Mouse (Mus musculus): Measurements from ENCODE around the gene Mmp15. TPM values are rescaled to one million over a fixed set of nuclear protein-coding genes. Genes with fewer than 3 reads are reported as not detected.

Gene Mmp15
- polyA plus RNA-seq, 1 experiment from 2014 or later: 15.0 TPM

GRCm38 (mm10) chr8:95422193-95422810, 70.2 kb downstream of the Mmp15 start:
- Histone ChIP-seq H3K4me3 (no peak overlapping the region), H3K27me3 (no peaks in the 10 kb centered on the region), H3K9me3 (no peaks in the 10 kb centered on the region), H3K36me3 (peaks cover 44% of the 10 kb centered on the region), H3K4me2 (replicated peaks) (no peak overlapping the region), H3K9ac (replicated peaks) (no peak overlapping the region), H3K27ac (replicated peaks) (no peak overlapping the region), H3K4me1 (peaks cover 16% of the 10 kb centered on the region)
- ATAC-seq (replicated peaks): no peak
- WGBS: 95% methylated on average over 14 of the region's 14 CpGs

Other genes with a start within 250 kb of the Mmp15 start
- 16.0 and 20.7 TPM in 2 replicates for gene Kifc3, start 149.5 kb upstream of the Mmp15 start, polyA plus RNA-seq (2015; fragmentation: Nextera tagmentation; extraction: Ambion mirVana)
- gene Cngb1, start 45.7 kb upstream of the Mmp15 start, polyA plus RNA-seq (2015; fragmentation: Nextera tagmentation; extraction: Ambion mirVana): 0.18 and 0.31 TPM in 2 replicates
- gene Tepp, start 41.7 kb upstream of the Mmp15 start, polyA plus RNA-seq (2015; fragmentation: Nextera tagmentation; extraction: Ambion mirVana): 1.3 and 1.4 TPM in 2 replicates
- gene Zfp319, start 20.3 kb upstream of the Mmp15 start, polyA plus RNA-seq (2015; fragmentation: Nextera tagmentation; extraction: Ambion mirVana): 18.6 and 19.8 TPM in 2 replicates
- gene Usb1, start 20.0 kb upstream of the Mmp15 start, polyA plus RNA-seq (2015; fragmentation: Nextera tagmentation; extraction: Ambion mirVana): 44.4 and 45.9 TPM in 2 replicates
- gene Cfap20, start 82.6 kb downstream of the Mmp15 start, polyA plus RNA-seq (2015; fragmentation: Nextera tagmentation; extraction: Ambion mirVana): 131 and 141 TPM in 2 replicates
- 9.8 and 10.6 TPM in 2 replicates for gene Csnk2a2, start 137.8 kb downstream of the Mmp15 start, polyA plus RNA-seq (2015; fragmentation: Nextera tagmentation; extraction: Ambion mirVana)
- gene Ccdc113, start 181.8 kb downstream of the Mmp15 start, polyA plus RNA-seq (2015; fragmentation: Nextera tagmentation; extraction: Ambion mirVana): 0.95 and 2.0 TPM in 2 replicates
- not detected in 2 replicates for gene Prss54, start 224.1 kb downstream of the Mmp15 start, polyA plus RNA-seq (2015; fragmentation: Nextera tagmentation; extraction: Ambion mirVana)

Measured in forebrain, embryonic 15.5 days (tissue).